Mouse (Mus musculus): Measurements from ENCODE around the gene Lekr1.

- TF ChIP-seq CTCF (IDR thresholded peaks at IDR 0.05; ENCODE audit: borderline replicate concordance, extremely low read depth, insufficient read depth, insufficient read length) (no peak), POLR2A (IDR thresholded peaks at IDR 0.05; ENCODE audit: borderline replicate concordance, extremely low read depth, insufficient read depth, insufficient read length, poor library complexity, severe bottlenecking) (no peak)
Measured at GRCm38 (mm10) chr3:65782246-65782645, 116.2 kb downstream of the Lekr1 start.
